Mouse (Mus musculus) lung, embryonic 15.5 days (tissue): ENCODE measurements around the gene Gm26657. TPM values are rescaled to one million over a fixed set of nuclear protein-coding genes. Genes with fewer than 3 reads are reported as not detected.

ENCODE experiments used
- ATAC-seq: fragments of 200-750 bp; cut with Nextera tagmentation; 2 replicates; pipeline ENCODE4 v1.8.0; 2017; ENCODE audit warnings: moderate number of reproducible peaks, borderline replicate concordance; ENCODE audit not compliant: low FRiP score, low TSS enrichment; ENCODE audit errors: extremely low read depth
- H3K27ac ChIP-seq: fragments of 300-500 bp; sonication (generic); 2 replicates; pipeline ENCODE4 v1.5.1; 2015; ENCODE audit warnings: moderate library complexity, mild to moderate bottlenecking, inconsistent platforms
- H3K27me3 ChIP-seq: fragments of 300-500 bp; sonication (generic); 2 replicates; pipeline ENCODE4 v1.6.1; 2015; ENCODE audit warnings: inconsistent platforms
- H3K36me3 ChIP-seq: fragments of 300-500 bp; sonication (generic); 2 replicates; pipeline ENCODE4 v1.6.1; 2015; ENCODE audit warnings: inconsistent platforms
- H3K4me1 ChIP-seq: fragments of 300-500 bp; sonication (generic); 2 replicates; pipeline ENCODE4 v1.6.1; 2015; ENCODE audit warnings: inconsistent platforms
- H3K4me2 ChIP-seq: fragments of 300-500 bp; sonication (generic); 2 replicates; pipeline ENCODE4 v1.6.1; 2015; ENCODE audit warnings: inconsistent platforms, mild to moderate bottlenecking, moderate library complexity
- H3K4me3 ChIP-seq: fragments of 300-500 bp; sonication (generic); 2 replicates; pipeline ENCODE4 v1.5.1; 2015; ENCODE audit warnings: mild to moderate bottlenecking, inconsistent platforms
- H3K9ac ChIP-seq: fragments of 300-500 bp; sonication (generic); 2 replicates; pipeline ENCODE4 v1.6.1; 2015; ENCODE audit warnings: inconsistent platforms
- H3K9me3 ChIP-seq: fragments of 300-500 bp; sonication (generic); 2 replicates; pipeline ENCODE4 v1.6.1; 2016; ENCODE audit warnings: inconsistent platforms
- WGBS: fragments of 180-500 bp; shearing (Covaris S2); methylation state at CpG from one replicate; pipeline ENCODE4 v1.1.7; 2015; 5-methylcytosine and 5-hydroxymethylcytosine counted together
- polyA plus RNA-seq: library from polyadenylated mRNA; unstranded; fragments of >200 nt; fragmentation: Nextera tagmentation; extraction: Ambion mirVana; gene quantifications from 2 replicates; pipeline ENCODE4 v1.2.1, GENCODE M21; 2015

Gm26657 gene
- not detected in 2 replicates for polyA plus RNA-seq

DNA sequence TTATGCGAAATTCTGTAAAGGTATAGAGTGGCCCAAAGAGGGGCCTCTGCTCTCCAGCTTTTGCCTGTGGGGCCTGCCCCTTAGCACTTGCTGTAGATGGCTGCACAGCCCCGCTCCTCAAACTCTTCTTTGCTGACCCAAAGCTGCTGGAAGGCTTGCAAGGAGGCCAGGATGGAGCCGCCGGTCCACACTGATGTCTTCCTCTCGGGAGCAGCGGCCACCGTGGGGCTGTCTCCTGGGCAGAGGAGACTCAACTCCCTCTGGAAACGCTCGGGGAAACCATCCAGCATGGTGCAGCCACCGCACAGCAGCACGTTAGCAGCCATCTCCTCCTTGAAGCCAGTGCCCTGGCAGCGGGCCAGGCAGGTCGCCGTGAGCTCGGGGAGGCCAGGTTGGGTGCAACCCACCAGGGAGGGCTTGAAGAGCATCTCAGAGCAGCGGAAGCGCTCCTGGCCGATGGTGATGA lies at the start of gene Gm26657:
TSS of gene Gm26657 (plus strand) at position 51 of the 466 bp plus-strand sequence.
- Histone ChIP-seq H3K27ac (no peak within 1 kb of the TSS), H3K4me1 (no peaks in the 10 kb centered on the region), H3K9ac (no peak within 1 kb of the TSS), H3K9me3 (no peaks in the 10 kb centered on the region), H3K4me2 (no peak within 1 kb of the TSS), H3K4me3 (no peak within 1 kb of the TSS), H3K27me3 (no peaks in the 10 kb centered on the region), H3K36me3 (0 out of 2 replicates have a peak, but pooled peaks cover 3% of the 10 kb centered on the region)
- WGBS, result 75% methylated on average over 18 of the region's 18 CpGs
- ATAC-seq, result no peak

DNA sequence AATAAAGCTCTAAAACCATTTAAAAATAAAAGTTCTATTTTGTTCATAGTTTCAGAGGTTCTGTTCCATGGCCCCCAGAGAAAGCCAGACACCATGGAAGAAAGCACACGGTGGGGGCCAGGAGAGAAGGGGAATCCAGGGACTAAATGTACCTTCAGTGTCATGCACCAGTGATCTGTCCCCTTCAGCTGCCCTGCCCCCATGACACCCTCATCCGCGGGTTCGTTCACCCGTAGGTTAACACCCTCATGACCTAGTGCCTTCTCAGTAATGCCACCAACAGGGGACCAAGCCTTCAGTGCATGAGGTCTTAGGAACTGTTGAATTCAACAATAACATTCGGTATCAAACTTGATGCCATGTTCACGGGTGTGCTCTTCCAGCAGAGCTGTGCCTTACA lies 43.5 kb upstream of the Gm26657 start:
- Histone ChIP-seq H3K9ac (no peak overlapping the region), H3K4me1 (no peaks in the 10 kb centered on the region), H3K4me2 (no peak overlapping the region), H3K9me3 (no peaks in the 10 kb centered on the region), H3K36me3 (no peaks in the 10 kb centered on the region), H3K27me3 (no peaks in the 10 kb centered on the region), H3K4me3 (no peak overlapping the region), H3K27ac (no peak overlapping the region)
- ATAC-seq, result no peak
- 75% methylated on average over 7 of the region's 7 CpGs for WGBS

GRCm38 (mm10) chr4:56698671-56699070 lies 41.2 kb upstream of the Gm26657 start:
- H3K4me3 ChIP-seq, result no peak overlapping the region
- H3K36me3 ChIP-seq, result no peaks in the 10 kb centered on the region
- H3K9ac ChIP-seq, result no peak overlapping the region
- 20% methylated on average over 5 of the region's 5 CpGs for WGBS
- no peaks in the 10 kb centered on the region for H3K27me3 ChIP-seq
- H3K27ac ChIP-seq, result no peak overlapping the region
- ATAC-seq, result no peak
- no peak overlapping the region for H3K4me2 ChIP-seq
- no peaks in the 10 kb centered on the region for H3K9me3 ChIP-seq
- H3K4me1 ChIP-seq, result no peaks in the 10 kb centered on the region

DNA sequence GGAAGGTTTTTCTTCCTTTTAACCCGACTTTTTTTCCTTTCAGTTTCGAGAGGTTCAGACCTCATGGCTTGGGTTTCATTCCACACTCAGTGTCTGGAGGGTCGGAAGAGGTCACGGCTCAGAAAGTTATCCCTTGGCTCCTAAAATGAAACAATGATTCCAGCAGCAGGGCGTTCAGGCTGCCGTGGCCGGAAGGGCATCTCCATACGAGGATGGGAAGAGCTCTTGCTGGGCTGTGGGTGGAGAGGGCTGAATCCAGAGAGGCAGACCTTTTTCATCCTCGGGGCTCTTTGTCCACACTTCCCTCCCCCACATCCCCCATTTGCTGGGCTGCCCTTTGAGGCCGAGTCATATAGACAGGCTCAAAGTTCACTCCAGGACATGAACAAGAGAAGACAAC lies 37.6 kb upstream of the Gm26657 start:
- H3K9me3 ChIP-seq, result no peaks in the 10 kb centered on the region
- WGBS, result 36% methylated on average over 10 of the region's 10 CpGs

DNA sequence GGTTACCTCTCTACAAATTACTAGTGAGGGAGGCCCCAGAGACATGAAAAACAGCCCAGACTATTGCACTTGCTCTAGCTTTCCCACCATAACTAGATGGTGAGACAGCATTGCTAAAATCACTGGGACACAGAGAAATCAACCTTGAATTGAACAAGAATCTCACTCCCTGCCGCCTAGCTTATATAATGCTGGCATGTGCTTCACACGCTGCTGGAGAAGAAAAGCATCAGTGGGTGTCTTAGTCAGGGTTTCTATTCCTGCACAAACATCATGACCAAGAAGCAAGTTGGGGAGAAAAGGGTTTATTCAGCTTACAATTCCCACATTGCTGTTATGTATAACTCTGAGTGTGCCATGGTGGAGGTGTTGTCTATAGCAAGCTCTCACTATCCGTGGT lies 26.7 kb upstream of the Gm26657 start:
- Histone ChIP-seq H3K9ac (no peak overlapping the region), H3K4me2 (no peak overlapping the region), H3K9me3 (no peaks in the 10 kb centered on the region), H3K27ac (no peak overlapping the region), H3K4me1 (no peaks in the 10 kb centered on the region), H3K27me3 (no peaks in the 10 kb centered on the region), H3K4me3 (no peak overlapping the region), H3K36me3 (no peaks in the 10 kb centered on the region)
- WGBS, result 79% methylated on average over 3 of the region's 3 CpGs
- ATAC-seq, result no peak

More for the DNA sequence above, 37.6 kb upstream of the Gm26657 start:
- Histone ChIP-seq H3K27me3 (no peaks in the 10 kb centered on the region), H3K4me2 (no peak overlapping the region), H3K4me1 (no peaks in the 10 kb centered on the region), H3K9ac (no peak overlapping the region), H3K4me3 (no peak overlapping the region), H3K27ac (no peak overlapping the region), H3K36me3 (no peaks in the 10 kb centered on the region)
- ATAC-seq, result no peak

- ATAC-seq, result no peak
- peaks cover 4% of the 10 kb centered on the region; the same call in 1 of the 2 replicates for H3K4me1 ChIP-seq
- no peaks in the 10 kb centered on the region for H3K36me3 ChIP-seq
- WGBS, result 54% methylated on average over 5 of the region's 5 CpGs
- no peak overlapping the region for H3K9ac ChIP-seq
- H3K9me3 ChIP-seq, result no peaks in the 10 kb centered on the region
- H3K4me2 ChIP-seq, result no peak overlapping the region
- no peaks in the 10 kb centered on the region for H3K27me3 ChIP-seq
- no peak overlapping the region for H3K27ac ChIP-seq
- H3K4me3 ChIP-seq, result no peak overlapping the region
These were observed 23.1 kb upstream of the Gm26657 start for GRCm38 (mm10) chr4:56716801-56717200.

DNA sequence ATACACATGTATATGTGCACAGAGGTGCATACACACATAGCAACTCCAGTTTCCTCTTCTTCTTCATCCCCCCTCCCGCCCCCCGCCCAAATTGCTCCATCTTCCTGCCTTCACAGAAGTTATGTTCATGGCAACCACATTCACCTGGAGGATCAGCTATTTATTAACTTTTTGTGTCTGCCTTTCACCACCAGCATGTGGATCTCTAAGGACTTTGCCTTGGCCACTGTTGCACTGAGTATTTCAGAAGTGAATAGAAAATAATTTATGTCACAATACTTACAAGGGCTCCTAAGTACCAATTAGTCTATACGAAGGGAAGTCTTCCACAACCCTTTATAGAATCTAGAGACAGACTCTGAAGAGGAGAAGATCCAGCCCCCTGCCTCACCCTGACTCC lies 21.9 kb upstream of the Gm26657 start:
- Histone ChIP-seq H3K27ac (no peak overlapping the region), H3K4me2 (no peak overlapping the region), H3K9me3 (no peaks in the 10 kb centered on the region), H3K4me3 (no peak overlapping the region), H3K27me3 (no peaks in the 10 kb centered on the region), H3K4me1 (peaks cover 4% of the 10 kb centered on the region; the same call in 1 of the 2 replicates), H3K9ac (no peak overlapping the region), H3K36me3 (no peaks in the 10 kb centered on the region)
- 89% methylated on average over 3 of the region's 3 CpGs for WGBS
- no peak for ATAC-seq

- Histone ChIP-seq H3K9ac (no peak overlapping the region), H3K36me3 (no peaks in the 10 kb centered on the region), H3K4me2 (no peak overlapping the region), H3K9me3 (no peaks in the 10 kb centered on the region), H3K27ac (no peak overlapping the region), H3K27me3 (no peaks in the 10 kb centered on the region), H3K4me1 (peaks cover 4% of the 10 kb centered on the region; the same call in 1 of the 2 replicates), H3K4me3 (no peak overlapping the region)
- no peak for ATAC-seq
- 40% methylated on average over 12 of the region's 12 CpGs for WGBS
These were observed 21.1 kb upstream of the Gm26657 start for GRCm38 (mm10) chr4:56718573-56719442.

GRCm38 (mm10) chr4:56719456-56719855 lies 20.4 kb upstream of the Gm26657 start:
- no peak overlapping the region for H3K4me3 ChIP-seq
- H3K4me2 ChIP-seq, result no peak overlapping the region
- no peak for ATAC-seq
- H3K36me3 ChIP-seq, result no peaks in the 10 kb centered on the region
- no peaks in the 10 kb centered on the region for H3K27me3 ChIP-seq
- H3K27ac ChIP-seq, result no peak overlapping the region
- no peak overlapping the region for H3K9ac ChIP-seq
- WGBS, result 52% methylated on average over 9 of the region's 9 CpGs
- peaks cover 4% of the 10 kb centered on the region; the same call in 1 of the 2 replicates for H3K4me1 ChIP-seq
- H3K9me3 ChIP-seq, result no peaks in the 10 kb centered on the region

GRCm38 (mm10) chr4:56720403-56720802 lies 19.5 kb upstream of the Gm26657 start:
- H3K4me2 ChIP-seq, result no peak overlapping the region
- ATAC-seq, result no peak
- no peaks in the 10 kb centered on the region for H3K9me3 ChIP-seq
- H3K27me3 ChIP-seq, result no peaks in the 10 kb centered on the region
- H3K4me3 ChIP-seq, result no peak overlapping the region
- peaks cover 4% of the 10 kb centered on the region; the same call in 1 of the 2 replicates for H3K4me1 ChIP-seq
- WGBS, result 74% methylated on average over 9 of the region's 9 CpGs
- H3K27ac ChIP-seq, result no peak overlapping the region
- no peaks in the 10 kb centered on the region for H3K36me3 ChIP-seq
- no peak overlapping the region for H3K9ac ChIP-seq

DNA sequence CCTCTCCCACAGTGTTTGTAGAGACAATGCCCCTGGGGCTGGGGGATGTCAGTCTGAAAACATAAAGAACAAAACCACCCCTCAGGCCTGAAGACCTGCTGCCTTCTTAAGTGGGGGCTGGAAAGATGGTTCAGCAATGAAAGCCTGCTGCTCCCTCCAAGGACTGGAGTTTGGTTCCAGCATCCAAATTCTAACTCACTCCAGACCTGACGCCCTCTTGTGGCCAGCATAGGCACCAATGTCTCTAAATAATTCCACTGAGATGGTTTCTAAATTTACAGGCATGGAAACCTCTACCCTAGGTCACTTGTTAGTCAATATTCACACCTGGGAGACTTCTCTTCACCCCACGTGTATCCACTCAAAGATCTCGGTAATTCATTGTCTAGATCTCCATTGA lies 18.4 kb upstream of the Gm26657 start:
- Histone ChIP-seq H3K9me3 (no peaks in the 10 kb centered on the region), H3K36me3 (no peaks in the 10 kb centered on the region), H3K4me1 (peaks cover 4% of the 10 kb centered on the region; the same call in 1 of the 2 replicates), H3K4me2 (no peak overlapping the region), H3K9ac (no peak overlapping the region), H3K27me3 (no peaks in the 10 kb centered on the region), H3K27ac (no peak overlapping the region), H3K4me3 (no peak overlapping the region)
- ATAC-seq, result no peak
- WGBS, result 32% methylated on average over 3 of the region's 3 CpGs

DNA sequence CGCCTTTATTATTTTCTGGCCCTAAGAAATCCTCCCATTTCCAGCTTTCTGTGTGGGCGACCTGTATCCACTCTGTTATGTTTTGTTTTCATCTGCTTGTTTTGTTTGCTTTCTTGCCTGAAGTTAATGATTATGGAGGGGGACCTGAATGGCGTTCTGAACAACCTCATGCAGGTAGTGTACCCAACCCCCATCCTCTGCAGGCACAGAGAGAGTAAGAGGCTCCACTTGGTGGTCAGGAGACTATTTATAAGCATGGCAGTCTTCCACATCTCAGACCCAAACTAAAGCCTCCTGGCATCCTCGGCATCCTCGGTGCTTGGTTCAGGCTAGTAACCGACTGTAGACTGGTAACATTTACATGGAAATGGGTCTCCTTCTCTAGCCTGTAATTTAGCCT lies 17.5 kb upstream of the Gm26657 start:
- H3K4me2 ChIP-seq, result no peak overlapping the region
- no peak overlapping the region for H3K9ac ChIP-seq
- WGBS, result 55% methylated on average over 6 of the region's 6 CpGs
- no peaks in the 10 kb centered on the region for H3K27me3 ChIP-seq
- no peaks in the 10 kb centered on the region for H3K36me3 ChIP-seq
- no peak overlapping the region for H3K4me3 ChIP-seq
- H3K9me3 ChIP-seq, result no peaks in the 10 kb centered on the region
- H3K4me1 ChIP-seq, result peaks cover 4% of the 10 kb centered on the region; the same call in 1 of the 2 replicates
- no peak overlapping the region for H3K27ac ChIP-seq
- no peak for ATAC-seq
